Mouse (Mus musculus) fibroblast of lung, adult 2 months (primary cell): ENCODE measurements at regions not wholly inside any gene's neighbourhood (a gene's known extent, or its start where the extent isn't known, plus 50 kb on each side); places are given as distances from the start of the nearest gene placed in this dataset.

ENCODE experiments used
- DNase-seq: peaks from one replicate; pipeline ENCODE4 v3.0.0-alpha.2; 2011; ENCODE audit warnings: low read depth

DNA sequence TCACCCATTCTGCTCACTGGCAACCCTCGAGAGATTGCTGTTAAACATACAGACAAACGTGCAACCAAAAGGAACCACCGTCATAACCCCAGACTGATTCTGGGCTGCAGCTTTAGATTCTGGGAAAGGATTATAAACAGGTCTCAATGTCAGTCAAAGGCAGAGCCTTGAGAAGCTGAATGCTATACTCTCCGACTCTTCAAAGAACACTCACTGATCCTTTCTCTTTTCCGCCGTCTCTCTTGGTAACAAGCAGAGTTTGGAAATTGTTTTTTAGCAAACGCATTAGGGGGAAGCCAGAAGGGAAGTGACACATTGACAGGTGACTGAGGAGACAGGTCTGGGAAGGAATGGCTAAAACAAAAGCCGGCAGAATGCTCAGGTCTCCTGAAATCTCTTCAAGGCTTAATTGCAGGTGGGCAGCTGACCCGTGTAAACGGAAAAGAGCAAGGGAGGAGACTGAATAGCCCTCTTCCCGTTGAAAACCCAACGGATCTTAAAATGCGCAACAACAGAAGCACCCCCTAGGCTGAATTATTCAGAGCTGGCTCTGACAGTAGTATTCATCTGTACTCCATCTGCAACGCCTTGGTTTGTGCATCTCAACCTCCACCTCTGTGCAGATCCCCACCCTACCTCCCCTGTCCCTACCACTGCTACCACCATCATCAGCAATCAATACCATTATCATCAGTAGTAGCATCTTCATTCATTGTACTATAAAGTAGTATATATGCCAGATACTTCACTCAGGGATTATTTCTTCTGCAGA, 219.6 kb downstream of the Tmem38b start:
- DNase-seq, result no peak

DNA sequence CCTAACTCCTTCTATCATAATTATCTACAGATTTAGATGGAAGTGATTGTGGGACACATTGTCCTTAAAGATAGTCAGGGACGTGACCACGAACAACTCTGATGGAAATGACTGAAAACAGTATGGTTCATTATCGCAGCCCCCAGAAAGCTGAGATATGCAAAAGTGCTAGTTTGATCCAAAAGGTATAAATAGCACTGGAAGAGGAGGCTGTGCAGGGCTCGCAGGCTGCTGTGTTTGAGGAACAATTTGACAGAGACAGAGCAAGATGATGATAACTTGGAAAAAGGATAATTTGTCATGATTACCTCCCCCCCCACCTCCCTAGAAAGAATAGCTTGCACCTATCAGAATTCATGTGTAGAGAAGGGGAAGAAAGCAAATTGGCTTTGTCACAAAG, 238.5 kb downstream of the Tmem38b start:
- DNase-seq, result no peak

DNA sequence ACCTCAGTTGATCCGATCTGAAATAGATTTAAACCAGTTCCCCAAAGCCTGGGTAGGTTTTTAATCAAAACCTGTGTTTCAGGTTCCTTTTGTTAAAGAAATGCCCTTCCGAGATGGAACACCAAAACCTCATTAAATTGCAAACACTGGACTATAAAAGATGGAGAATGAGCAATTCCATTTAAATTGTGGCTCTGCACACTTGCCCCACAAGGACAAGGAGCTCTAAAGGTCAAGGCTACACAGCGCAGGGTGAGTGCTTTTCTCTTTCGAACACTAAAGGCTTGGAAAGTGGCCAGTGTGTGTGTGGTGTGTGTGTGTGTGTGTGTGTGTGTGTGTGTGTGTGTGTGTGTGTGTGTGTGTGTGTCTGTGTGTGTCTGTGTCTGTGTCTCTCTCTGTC, 246.1 kb downstream of the Tmem38b start:
- DNase-seq, result no peak

DNA sequence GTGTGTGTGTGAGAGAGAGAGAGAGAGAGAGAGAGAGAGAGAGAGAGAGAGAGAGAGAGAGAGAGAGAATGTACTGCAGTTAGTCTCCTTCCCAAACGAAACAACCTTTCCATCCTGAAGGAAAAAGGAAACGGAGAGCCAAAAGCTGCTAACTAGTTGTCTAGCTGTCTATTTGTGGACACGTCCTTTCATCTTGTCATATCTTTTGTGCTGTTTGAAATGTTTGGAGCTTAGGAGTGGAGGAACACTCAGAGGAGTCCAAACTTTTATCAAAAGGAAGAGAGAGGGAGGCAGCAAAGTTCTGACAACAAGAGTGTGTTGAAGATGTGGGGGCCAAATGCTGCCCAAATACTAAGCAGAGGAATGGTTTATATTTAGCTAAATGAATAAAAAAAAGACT, 246.6 kb downstream of the Tmem38b start:
- no peak for DNase-seq

DNA sequence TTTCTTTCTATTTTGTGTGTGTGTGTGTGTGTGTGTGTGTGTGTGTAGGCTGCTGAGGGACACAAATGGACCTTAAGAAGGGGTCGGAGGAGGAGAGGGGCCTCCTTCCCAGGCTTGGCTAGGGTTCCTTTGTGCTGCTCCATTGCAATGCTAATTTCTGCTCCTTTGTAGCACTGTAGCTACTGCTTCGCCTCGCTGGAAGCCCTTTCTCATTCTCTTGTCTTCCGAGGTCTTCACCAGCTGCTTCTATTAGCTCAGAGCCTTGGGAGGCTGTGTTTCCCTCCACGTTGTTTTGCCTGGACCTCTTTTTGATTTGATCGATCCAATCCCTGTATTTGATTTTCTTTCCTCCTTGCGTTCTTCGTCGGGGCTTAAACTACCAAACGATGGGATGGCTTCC, 247.1 kb downstream of the Tmem38b start:
- DNase-seq, result no peak

DNA sequence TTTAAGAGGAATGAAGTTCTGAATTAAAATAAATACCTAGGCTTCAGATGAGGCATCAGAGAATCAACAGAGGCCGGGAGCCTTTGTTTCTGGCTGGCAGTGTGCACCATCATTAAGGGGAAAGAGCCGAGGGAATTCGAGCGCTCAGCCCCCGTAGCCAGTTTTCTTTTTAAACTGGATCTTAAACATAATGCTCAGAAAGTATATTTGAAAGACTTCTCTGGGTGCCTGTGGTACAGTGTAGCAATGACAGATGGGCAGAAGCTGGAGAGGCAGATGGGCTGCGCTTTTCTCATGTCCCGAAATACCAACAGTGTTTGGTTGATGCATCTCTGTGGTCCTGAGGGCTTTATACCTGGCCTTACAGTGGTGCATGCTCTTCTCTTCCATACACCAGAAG, 247.6 kb downstream of the Tmem38b start:
- no peak for DNase-seq

DNA sequence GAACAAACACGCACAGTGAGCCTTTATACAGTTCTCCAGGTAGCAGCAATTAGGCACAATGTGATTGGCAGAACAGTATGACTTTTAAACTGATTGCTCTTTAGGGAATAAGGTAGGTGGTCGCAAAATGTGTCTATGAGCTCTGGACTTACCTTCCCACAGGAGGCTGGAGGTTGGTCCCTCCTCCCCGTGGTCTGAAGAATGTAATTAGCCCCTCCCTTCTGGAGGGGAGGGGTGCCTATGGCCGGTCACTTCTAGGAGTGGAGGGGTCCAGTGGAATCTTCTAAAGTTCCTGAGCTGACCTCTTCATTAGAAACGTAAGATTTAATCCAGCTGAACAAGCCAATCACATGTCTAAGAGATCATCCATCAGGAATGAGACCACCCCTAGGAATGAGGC, 248.4 kb downstream of the Tmem38b start:
- no peak for DNase-seq

DNA sequence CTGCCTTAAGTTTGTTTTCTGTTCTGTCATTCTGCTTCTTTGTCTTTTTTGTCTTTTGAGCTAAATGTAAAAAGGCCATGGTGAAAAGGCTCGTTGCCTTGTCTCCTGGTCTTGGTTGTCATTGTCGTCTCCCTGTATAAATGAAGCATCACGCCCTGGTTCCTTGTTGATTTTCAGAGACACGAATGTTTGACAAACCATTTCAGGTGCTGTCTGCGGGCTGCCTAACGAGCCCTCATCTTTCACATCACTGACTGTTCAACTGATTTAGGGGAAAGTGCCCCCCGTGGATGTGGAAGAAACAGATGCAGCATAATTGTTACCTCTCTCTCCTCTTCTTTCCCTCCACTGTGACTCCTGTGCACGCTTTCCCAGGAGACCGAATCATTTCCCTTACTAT, 254.7 kb downstream of the Tmem38b start:
- no peak for DNase-seq

DNA sequence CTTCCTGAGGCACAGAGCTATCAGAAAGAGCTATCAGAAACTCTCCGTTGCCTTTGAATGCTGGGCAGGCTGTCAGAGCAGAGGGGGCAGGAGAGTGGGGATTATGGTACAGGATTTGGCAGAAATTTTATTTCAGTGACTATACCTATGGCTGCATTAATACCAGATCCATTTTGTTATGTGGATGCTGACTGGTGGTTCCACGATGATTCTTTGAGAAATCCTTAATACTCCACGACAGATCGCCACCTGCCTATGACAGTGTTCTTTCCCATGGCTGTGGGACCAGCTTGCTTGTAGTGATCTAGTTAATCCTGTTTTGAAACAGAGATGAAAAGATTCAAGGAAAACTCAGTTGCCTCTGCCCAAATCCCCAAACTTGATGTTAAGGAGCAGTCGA, 255.6 kb downstream of the Tmem38b start:
- no peak for DNase-seq

DNA sequence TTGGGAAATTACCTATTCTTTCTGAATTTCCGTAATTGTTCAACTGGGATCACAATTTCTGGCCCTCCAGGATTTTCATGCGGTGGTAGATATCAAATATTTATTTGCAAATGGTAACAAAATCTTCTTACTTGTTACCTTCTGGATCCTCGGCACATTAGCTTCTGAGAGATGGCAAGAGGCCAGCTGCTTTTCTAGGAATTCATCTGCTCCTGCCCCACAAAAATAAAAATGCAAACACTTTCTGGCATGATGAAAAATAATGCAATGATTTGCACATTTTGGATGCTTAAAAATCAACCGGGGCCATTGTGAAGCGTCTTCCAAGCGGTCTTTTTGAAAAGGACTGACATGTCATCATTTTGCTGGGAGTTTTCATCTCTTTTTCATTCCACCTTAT, 258.9 kb downstream of the Tmem38b start:
- no peak for DNase-seq

DNA sequence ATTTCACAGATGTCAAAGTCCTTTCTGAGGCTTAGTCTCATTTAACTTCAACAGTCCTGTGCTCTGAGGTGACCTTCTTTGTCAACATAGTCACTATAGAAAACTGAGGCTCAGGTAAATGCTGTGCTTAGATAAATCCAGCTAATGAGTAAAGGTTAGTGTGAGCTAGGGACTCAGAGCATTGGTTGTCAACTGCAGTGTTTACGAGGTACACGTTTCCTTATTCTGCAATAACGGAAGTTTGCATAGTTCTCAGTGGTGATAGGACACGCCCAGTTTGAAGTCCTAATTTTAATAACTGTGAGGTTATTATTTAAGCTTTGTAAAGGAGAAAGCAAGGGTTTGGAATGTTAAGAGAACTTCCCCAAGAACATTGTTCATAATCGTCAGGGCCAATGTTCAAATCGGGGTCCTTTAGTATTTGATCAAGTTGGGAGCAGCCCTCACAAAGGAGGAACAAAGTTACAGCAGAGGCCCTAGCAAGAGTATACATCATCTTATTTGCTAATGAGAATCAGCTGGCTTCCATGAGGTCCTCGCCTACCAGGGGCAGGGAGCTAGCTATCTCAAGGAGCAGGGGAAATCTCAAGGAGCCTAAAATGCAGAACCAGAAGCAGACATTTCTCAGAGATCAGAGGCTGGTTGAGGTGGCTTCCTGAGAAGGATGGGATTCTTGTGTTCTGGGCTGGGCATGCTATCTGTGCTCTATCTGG, 268.6 kb downstream of the Tmem38b start:
- no peak for DNase-seq

DNA sequence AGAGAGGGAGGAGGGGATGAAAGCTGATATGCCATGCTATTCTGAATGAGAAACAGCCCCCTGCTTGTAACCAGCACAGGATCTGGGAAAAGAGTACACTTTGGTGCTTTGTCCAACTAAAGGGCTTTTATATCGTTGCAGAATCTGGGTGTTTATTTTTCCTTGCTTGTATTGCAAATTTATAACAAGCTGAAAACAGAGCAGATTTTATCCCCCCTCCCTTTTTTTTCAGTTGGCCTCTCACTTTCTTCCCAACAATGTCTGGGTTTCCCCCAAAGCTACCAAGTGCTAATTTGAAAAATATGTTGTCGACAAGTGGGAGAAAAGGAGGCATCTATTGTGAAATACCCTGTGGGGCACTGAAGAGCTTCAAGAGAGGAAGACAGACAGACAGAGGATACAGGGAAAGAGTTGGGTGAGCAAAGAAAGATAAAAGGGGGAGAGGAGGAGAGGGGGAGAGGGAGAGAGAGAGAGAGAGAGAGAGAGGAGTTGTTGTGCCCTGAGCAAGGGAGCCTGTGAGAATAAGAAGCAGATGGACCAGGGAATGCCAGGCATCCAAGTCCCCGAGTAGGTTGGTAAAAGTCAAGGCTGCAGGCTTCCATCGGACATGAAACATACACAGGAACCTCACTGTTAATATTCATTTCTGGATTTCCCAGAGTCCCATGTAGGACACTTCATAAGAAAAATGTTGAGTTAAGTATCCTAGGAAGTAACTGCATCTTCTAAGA, 269.5 kb downstream of the Tmem38b start:
- peak; percentile 20 for DNase-seq

DNA sequence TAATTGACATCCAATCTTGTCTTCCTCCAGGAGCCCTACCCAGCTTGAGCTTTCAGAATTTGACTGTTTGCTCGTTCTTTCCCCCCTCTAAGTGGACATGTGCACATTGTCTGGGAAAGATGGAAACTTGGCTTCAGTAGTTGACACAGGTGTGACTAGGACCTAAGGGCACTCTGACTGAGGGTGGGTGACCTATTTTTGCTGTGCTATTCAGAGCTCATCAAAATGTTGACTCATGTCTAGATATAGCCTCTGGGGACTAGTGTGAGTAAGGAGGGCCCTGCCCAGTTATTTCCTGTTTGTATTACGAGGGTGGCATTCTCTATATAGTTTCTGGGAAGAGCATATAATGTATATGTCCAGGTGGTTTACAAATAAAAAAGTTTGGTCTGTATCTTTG, 271.7 kb downstream of the Tmem38b start:
- no peak for DNase-seq

DNA sequence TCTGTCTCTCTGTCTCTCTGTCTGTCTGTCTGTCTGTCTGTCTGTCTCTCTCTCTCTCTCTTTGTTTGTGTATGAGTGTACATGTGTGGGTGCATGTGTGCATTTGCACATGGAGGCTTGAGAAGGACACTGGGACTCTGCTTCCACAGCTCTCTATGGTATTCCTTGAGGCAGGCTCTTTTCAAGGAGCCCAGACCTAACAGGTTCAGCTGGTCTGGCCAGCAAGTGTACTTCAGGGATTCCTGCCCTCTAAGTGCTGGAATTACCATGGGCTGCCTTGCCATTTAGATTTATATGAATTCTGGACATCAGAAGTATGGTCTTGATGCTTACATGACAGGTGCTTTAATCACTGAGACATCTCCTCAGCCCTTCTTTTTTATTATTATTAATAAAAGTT, 274.4 kb downstream of the Tmem38b start:
- no peak for DNase-seq

DNA sequence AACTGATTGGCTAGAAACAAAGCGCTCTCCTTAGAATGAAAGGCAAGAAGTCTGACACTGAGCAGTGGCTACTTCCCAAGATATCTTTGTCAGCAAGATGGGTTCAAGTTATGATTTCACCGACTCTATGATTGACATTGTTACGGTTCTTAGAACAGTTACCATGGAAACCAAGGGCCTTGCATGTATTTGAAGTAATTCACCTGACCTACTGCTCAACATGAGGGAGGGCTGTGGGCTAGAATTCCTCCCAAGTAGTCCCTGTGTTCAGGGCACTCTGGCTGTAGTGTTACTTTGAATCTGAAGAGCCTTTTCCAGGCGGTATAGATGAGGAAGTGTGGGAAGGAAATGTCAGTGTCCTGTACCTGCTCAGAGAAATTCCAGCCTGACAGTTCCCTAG, 281.1 kb downstream of the Tmem38b start:
- DNase-seq, result no peak

DNA sequence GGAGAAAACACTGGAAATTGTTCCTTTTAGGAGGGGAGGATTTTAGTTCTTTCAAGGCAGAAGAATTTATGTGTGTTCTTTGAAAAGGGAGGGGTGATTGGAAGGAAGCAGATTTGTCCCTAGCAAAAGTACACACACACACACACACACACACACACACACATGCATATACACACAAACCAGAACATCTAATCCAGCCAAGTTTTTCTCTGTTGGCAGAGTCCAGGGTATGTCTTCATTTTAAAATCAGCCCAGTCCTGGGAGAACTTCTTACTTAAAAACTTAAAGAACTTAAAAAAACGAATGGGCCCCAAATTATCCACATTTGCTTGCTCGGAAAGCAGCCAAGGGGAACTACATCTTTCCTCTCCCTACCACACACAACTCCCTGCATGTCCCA, 290.5 kb downstream of the Tmem38b start:
- DNase-seq, result no peak

DNA sequence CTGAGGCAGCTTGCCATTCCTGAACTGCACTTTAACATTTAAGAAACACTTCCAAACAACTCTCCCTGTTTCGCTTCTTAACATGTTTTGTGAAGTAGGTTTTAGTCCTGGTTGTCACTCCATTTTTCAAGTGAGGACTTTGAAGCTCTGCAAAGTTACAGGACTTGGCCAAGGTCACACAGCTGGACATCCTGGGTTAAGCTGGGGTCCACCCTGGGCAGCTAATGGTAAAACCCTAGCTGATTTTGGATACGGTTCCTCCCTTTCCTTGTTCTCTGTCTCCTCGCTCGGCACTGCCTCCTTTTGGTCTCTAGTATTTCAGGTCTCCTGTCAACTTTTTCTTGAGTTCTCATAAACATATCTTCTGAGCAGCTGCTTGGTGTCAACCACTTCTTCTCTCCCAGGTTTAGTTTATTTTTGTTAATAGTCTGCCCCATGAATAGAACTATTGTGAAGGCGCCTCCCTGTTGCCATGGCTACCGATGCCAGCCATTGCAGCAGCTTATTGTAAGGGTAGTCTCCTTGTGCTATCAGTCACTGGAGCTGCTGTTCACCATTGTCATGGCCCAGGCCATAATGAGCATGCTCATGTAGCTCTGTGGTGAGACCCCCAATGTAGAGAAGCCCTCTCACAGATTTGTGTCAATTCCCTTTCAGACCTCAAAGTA, 292.5 kb downstream of the Tmem38b start:
- DNase-seq, result no peak

DNA sequence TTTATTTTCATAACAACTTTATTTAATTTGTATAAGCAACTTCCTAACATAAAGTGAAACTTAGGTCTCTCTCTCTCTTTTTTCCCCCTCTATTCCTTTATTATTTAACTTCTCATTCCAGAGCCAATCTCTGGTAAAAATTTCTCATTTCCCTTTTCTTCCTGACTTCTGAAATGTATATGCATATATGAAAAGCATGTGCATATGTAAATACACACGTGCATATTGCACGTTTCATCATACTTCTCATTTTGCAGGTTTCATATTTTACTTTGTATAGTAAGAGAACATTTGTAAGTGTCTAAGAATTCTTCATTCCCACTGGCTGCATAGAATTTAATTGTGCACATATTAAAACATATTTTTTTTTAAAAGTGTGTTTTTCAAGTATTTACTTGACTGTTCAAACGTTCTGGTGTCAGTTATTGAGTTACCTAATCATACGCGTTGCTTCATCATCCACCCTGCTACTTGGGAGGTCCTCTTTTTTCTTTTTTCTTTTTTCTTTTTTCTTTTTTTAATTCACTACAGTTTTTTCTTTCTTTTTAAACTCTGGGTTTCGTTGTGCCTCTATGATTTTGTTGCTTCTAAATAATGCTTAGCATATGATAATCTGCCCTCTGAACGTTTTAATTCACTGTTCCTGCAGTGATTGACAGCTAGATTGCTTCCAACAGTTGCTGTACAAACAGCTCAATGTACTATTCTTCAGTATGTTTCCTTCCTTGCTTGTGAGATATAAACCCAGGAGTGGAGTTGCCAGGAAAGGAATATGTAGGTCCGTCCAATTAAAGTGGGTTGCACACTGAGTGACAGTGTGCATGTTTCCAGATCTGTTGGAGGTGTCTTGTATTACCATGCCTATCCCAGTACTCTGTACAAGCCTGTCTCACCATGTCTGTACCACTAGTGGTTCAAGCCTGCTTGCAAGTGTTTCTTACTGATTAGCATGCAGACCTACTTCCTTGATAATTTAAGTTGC, 303.2 kb downstream of the Tmem38b start:
- no peak for DNase-seq

DNA sequence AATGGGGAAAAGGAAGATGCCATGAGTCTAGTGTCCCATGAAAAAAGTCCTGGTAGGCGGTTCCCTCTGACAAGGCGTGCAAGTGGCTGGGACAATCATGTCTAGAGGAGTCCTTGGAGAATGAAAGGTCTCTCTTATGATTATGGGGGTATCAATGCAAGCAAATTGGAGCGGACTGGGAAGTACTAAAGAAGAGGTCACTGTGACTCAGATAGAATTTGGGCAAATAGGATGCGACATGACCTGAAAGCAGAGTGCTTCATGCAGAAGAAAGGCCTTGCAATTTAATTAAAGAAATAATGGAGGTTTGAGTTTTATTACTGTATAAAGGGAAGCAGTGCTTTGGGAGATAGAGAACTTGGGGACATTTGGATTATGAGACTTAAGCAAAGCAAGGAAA, 330.3 kb downstream of the Tmem38b start:
- no peak for DNase-seq

DNA sequence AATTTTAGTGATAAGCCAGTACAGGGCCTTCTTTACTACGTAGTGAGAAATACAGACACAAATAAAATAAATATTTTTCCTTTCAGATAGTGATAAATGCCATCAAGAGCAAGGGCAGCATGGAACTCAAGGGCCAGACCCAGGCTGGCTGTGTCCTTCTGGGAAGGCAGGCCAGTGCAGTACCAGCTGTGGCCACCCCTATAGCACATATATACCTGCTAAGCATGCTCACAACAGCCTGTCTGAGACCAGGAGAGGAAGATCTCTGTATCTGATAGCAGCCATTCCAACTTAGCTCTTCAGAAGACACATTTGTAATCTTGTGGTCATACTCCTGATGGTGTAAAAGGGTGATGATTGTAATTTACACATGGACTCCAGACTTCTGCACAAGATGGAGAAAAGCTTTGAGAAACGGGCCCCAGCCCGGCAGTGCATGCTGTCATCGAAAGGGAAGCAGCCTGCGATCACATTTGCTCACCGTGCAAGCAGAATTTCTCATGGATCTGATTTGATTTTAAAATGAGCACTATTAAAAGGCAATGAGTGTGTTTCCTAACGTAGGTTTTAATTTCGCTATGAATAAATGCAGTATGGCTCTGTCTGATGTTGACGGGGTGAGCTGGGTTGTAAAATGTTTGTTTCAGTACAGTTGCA, 335.6 kb downstream of the Tmem38b start:
- DNase-seq, result no peak

DNA sequence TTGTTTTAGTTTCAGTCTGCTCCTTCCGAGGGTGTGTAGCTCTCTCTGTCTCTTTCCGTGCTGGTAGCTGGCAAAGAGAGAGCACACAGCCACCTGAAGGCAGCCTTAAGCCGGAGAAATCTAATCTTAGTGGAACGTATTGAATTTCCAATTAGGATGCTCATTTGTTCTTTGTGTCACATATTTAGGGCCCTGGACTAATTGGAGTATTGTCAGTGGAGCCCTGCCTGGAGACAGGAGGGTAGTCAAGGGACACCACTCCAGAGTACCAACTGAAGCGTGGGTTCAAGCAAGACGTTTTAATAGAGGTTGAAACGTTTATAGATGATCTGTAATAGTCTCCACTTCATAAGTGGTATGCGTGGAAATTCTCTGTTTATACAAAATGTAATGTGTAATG, 336.5 kb downstream of the Tmem38b start:
- no peak for DNase-seq
